Mouse (Mus musculus): Measurements from ENCODE around the gene Gm49366.

DNA sequence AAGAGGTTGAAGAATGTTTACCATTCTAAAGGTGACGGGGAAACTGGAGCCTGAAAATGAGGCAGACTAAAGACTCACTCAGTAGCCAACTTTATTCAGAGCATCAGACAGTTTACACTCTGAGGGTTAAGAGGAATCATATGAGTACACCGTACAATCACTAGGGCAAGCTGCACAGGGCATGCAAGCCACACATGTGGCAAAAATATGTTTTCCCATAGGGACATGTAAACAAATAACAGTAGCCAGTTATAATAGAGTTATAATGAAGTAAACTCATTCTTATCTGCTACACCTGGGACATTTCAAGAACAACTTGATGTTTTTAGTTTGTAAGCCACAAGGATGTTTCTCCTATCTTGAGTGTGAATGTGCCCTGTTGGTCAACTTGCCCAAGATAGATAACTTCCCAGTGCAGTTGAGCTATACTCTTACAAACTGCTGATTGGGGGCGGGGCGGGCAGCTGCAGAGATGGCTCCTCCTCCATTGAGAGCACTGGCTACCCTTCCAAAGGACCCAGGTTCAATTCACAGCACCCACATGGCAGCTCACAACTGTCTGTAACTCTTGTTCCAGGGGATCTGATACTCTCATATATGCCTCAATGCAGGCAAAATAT, 38.7 kb downstream of the Gm49366 start:
- TF ChIP-seq POLR2A (IDR thresholded peaks at IDR 0.05; ENCODE audit: insufficient read depth, low read depth, low read length), result no peak
- no peak for TF ChIP-seq CTCF (IDR thresholded peaks at IDR 0.05; ENCODE audit: insufficient read depth, low read depth, low read length)

Measured in olfactory bulb, adult 2 months (tissue).